Mouse (Mus musculus): ENCODE measurements around the gene Cdh12.

GRCm38 (mm10) chr15:21069264-21069663 is 620.2 kb downstream of the Cdh12 start:
- TF ChIP-seq CTCF (IDR thresholded peaks at IDR 0.05; ENCODE audit: control insufficient read depth, insufficient read depth, insufficient replicate concordance, low read depth, low read length): no peak
- no peak for TF ChIP-seq POLR2A (IDR thresholded peaks at IDR 0.05; ENCODE audit: control insufficient read depth, low read depth, low read length)
